Mouse (Mus musculus) heart, postnatal 0 days (tissue): ENCODE measurements around the gene Stat4.

Source experiments
- CTCF ChIP-seq: IDR thresholded peaks from 2 replicates; pipeline ENCODE4 v1.5.1; 2016; ENCODE audit warnings: antibody characterized with exemption, control low read depth, low read depth
- EP300 ChIP-seq: IDR thresholded peaks from 2 replicates; pipeline ENCODE4 v1.6.1; 2016; ENCODE audit warnings: antibody characterized with exemption, low read depth

GRCm38 (mm10) chr1:51998542-51998941 is 11.6 kb downstream of the Stat4 start:
- no peak for TF ChIP-seq EP300
- TF ChIP-seq CTCF = peak; percentile 71
